Mouse (Mus musculus): ENCODE data around the gene Tbxas1.

- TF ChIP-seq EP300 (optimal IDR thresholded peaks at IDR 0.05) (no peak), CTCF (IDR thresholded peaks at IDR 0.05; ENCODE audit: low read depth) (no peak)
Measured at GRCm38 (mm10) chr6:38921810-38922116, 46.6 kb downstream of the Tbxas1 start.
